Mouse (Mus musculus) v-Abl transformed pro-B cells (cell line): Measurements from ENCODE around the gene Reg2.
"Not testable (repeated sequence)": the region's sequence is repeated elsewhere in the genome, so short reads cannot be mapped to it uniquely, and the experiment has no call there.

ENCODE experiments used
- in situ Hi-C, 2 experiments: fragments of 400-800 bp; cut with MboI; formaldehyde crosslinking; loops; one replicate each; pipeline ENCODE4 v1.15.1; 2025; ENCODE audit not compliant: unreplicated experiment in 2 of 2

Gene Reg2

DNA sequence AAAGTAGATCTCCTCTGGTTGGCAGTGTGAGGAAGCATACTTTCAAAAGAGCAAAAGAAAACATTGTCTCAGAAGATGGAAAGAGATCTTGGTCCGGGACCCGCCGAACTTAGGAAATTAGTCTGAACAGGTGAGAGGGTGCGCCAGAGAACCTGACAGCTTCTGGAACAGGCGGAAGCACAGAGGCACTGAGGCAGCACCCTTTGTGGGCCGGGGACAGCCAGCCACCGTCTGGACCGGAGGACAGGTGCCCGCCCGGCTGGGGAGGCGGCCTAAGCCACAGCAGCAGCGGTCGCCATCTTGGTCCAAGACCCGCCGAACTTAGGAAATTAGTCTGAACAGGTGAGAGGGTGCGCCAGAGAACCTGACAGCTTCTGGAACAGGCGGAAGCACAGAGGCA, at the start of gene Reg2:
TSS of gene Reg2 (plus strand) at position 301 of the 400 bp plus-strand sequence.
- in situ Hi-C loops: not testable (repeated sequence)

GRCm38 (mm10) chr6:78361971-78362563, 33.4 kb upstream of the Reg2 start:
- in situ Hi-C loops: no loop called here

GRCm38 (mm10) chr6:78370357-78370756, 25.1 kb upstream of the Reg2 start, which contains the start of gene Reg3b:
Reg3b (plus strand) TSS chr6:78370657.
- in situ Hi-C loops: no loop called here

GRCm38 (mm10) chr6:78378765-78379164, 16.7 kb upstream of the Reg2 start, which contains the start of gene Reg3d:
Reg3d (minus strand) TSS chr6:78378865.
- in situ Hi-C loops: no loop called here

DNA sequence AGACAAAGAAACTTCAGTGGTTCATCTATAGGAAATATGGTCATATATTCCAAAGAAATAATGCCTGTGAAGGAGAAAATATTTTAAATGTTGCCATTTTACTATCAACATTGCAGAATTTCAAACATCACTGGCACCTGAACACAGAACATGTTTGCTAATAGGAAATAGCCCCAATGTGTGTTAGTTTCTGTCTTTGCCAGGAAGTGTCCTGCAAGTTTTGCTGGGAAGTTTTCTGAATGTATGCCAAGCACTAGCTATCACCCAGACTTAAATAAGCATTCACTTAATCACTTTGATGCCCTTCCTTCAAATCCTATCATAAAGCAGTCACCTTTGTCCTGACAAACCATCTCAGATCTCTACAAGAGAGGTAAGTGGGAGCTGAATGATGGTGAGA, 15.0 kb upstream of the Reg2 start, which contains the start of gene Reg3a:
TSS of gene Reg3a (plus strand) at position 301 of the 400 bp plus-strand sequence.
- in situ Hi-C loops: no loop called here

- in situ Hi-C loops: no loop called here
These were observed 9.8 kb upstream of the Reg2 start for GRCm38 (mm10) chr6:78385609-78386008.

DNA sequence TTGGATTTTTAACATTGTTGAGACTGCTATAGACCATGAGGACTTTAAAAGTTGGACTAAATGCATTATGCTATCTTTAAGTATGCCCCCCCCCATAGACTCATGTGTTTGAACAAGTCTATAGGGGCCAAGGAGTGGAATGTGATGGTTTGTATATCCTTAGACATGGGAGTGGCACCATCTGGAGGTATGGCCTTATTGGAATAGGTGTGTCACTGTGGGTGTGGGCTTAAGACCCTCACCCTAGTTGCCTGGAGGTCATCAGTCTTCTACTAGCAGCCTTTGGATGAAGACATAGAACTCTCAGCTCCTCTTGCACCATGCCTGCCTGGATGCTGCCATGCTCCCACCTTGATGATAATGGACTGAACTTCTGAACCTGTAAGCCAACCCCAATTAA, 27.0 kb downstream of the Reg2 start, which contains the start of gene Reg1:
TSS of gene Reg1 (plus strand) at position 301 of the 400 bp plus-strand sequence.
- in situ Hi-C loops: not testable (repeated sequence)

DNA sequence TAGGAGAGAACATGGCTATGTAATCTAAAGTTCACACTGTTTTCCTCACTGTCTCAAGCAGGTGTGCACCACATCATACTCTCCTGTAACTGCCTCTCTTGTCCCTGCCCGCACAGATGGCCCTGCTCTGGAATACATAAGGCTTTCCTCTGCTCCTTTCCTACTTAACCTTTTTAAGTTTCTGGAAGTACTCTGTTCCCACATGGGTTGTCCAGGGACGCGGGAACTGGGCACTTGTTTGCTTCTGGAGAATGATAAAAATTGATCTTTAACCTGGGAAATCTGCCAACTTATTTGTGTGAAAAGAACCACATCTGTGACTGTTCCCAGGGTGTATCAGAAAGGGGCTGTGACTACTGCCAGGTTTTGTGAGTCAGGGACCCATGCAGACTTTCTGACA, 30.1 kb downstream of the Reg2 start:
- in situ Hi-C loops: no loop called here

- in situ Hi-C loops: no loop called here
These were observed 51.8 kb downstream of the Reg2 start for GRCm38 (mm10) chr6:78447202-78447601.

- in situ Hi-C loops: no loop called here
These were observed 53.0 kb downstream of the Reg2 start for GRCm38 (mm10) chr6:78448409-78448808.

DNA sequence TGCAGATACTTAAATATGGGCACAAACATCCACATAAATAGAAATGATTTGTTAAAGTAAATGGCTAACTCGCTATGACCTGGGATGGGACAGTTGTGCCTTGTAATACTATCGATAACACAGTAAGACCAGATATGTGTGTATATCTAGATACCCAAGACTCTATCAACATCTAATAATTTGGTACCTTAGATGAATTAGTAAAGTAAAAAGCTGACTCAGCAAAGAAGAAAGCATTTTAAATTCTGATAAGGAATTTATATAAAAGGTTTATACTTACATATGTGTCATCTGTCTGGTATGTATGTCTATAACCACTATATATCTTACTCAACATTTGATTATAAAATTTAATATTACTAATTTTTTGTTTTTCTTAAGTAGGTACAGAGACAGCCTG, 57.4 kb downstream of the Reg2 start:
- in situ Hi-C loops: no loop called here
